Mouse (Mus musculus): ENCODE measurements around the gene Gm6096.

Gm6096 gene

DNA sequence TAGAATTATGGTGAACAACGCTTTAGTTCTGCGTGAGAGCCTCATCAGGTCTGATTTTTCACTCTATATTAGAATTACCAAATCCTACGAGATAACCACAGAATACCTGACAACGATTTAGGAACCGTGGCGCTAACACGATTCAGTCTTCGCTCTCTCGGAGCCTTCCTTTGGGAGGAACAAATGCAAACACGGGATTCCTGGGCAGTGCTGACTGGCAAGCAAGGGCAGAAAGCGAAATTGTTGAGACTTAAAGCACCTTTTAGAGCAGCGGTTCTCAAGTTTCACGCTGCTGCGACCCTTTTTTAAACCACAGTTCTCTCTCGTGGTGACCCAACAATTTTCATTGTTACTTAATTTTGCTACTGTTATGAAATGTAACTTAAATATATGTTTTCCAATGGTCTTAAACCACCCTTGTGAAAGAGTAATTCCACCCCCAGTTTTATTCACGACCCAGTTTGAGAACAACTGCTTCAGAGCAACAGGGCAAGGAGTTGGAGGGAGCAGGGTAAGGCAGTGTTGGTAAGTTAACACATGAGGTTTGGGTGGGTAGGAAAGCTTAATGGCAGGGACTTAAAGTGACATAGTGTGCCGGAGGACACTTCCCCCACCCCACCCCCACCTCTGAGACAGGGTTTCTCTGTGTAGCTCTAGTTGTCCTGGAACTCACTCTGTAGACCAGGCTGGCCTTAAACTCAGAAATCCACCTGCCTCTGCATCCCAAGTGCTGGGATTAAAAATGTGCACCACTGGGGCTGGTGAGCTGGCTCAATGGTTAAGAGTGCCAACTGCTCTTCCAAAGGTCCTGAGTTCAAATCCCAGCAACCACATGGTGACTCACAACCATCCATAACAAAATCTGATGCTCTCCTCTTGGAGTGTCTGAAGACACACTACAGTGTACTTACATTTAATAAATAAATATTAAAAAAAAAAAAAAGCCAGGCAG lies 16.0 kb upstream of the Gm6096 start:
- in situ Hi-C loops (cut with MboI, MseI) = loop anchor here (25.0 kb wide), 2 partner anchors 102 to 677 kb away; partner anchors contain the start of gene Pepd

DNA sequence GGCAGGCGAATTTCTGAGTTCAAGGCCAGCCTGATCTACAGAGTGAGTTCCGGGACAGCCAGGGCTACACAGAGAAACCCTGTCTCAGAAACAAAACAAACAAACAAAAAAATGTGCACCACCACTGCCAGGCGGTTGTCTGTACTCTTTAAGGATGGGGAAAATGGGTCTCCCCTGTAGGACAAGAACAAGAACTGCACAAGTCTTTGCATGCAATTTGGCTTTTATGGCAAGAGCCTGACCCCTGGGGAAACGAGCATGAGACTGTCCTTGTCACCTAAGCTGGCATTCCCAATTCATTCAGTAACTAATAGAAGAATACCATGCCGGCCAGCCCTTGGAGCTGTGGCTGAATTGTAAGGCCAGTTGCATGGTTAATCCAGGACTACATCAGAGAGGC lies 15.2 kb upstream of the Gm6096 start:
- in situ Hi-C loops (cut with MboI, MseI) = loop anchor here (25.0 kb wide), 2 partner anchors 102 to 677 kb away; partner anchors contain the start of gene Pepd

DNA sequence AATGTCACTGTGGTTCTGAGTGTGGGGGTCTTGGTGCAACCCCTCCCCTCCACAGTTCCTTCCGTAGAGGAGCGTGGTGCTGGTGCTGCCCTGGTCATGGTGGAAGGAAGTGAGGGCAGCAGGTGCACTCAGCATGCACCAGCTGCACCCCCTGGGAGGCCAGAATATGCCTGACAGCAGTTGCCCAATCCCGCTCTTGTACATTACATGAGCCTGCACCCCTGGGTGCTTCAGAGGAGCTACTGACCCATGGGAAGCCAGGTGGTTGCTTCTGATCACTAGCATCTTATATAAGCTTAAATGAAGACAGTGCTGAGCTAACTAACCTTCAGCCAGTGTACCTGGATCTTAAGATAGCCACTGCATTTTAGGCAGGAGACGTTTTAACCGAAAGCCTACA lies 12.8 kb upstream of the Gm6096 start:
- in situ Hi-C loops (cut with MboI, MseI) = loop anchor here (25.0 kb wide), 2 partner anchors 99 to 674 kb away; partner anchors contain the start of gene Pepd

DNA sequence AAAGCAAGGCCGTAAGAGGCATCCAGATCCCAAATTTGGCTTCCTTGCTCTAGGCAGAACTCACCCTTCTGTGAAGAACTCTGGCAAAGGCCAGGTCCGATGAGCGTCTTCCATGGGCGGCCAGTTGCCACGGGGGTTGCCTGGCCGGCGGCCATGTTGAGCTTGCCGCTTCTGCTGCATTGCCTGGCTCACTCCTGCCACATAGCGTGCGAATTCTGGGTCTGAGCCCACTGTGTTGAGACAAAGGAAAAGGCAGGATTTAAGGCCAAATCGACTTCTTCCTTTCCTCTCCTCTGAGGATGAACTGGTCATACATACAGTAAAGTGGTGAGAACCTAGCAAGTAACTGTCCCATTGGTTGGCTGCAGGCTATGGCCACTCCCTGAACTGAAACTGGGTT lies 8.7 kb upstream of the Gm6096 start:
- in situ Hi-C loops (cut with MboI, MseI) = loop anchor here (25.0 kb wide), 2 partner anchors 95 to 670 kb away; partner anchors contain the start of gene Pepd

DNA sequence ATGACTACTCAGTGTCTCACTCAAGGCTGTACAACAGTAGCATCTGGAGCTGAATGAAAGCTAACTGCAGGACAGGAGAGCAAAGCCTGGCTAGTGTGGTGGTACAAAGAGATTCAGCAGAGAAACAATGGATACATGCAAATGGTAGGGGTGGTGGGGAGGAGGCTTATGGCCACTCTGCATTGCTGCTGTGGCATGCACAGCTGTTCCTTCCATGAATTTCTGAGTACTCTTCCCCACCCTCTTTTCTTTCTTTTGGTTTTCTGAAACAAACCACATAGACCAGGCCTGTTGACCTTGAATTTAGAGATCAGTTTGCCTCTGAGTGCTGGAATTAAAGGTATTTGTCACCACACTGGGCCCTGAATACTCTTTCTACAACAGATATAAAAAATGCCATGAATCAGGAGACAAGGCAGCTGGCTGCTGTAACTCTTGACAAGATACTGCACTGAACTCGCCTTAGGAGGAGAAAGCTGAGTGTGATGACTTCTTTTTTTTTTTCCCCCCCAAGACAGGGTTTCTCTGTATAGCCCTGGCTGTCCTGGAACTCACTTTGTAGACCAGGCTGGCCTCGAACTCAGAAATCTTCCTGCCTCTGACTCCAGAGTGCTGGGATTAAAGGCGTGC lies 3.9 kb upstream of the Gm6096 start:
- in situ Hi-C loops (cut with MboI, MseI) = loop anchor here (25.0 kb wide), 2 partner anchors 90 to 665 kb away; partner anchors contain the start of gene Pepd

DNA sequence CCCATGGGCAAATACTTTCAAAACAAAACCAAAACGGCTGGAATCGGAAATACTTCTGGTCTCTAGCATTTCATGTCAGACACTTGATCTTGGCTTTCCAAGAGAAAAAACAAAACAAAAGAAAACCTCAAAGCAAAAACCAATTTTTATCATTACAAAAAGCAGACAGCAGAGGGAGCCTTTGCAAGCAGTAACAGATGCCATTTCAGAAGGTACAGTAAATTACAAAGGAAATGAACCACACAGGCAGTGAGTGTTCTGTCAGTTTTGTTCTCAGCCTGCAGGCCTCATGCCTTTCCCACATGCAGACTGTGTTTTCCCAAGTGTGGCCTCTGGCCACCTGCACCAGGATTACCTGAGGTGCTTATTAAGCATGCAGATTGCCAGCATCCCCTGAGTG lies 1.2 kb downstream of the Gm6096 start:
- in situ Hi-C loops (cut with MboI, MseI) = no loop called here

DNA sequence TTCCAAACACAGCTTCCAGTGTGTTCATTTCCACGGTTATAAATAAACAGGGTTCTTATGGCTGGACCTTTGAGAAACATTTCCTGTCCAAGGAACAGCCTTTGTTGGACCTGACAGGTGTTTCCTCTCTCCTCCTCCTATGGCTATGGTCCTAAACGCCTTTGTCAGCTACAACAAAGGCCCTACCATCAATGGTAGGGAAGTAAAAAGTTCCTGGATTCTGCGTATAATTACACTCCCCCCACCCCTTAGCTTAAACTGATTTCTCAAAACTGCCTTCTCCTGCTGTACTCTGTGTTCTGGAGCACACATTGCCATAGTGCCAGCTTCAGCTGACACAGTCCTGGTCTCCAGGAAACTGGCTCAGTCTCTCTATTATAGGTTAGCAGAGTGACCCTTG lies 4.3 kb downstream of the Gm6096 start:
- in situ Hi-C loops (cut with MboI, MseI) = no loop called here

DNA sequence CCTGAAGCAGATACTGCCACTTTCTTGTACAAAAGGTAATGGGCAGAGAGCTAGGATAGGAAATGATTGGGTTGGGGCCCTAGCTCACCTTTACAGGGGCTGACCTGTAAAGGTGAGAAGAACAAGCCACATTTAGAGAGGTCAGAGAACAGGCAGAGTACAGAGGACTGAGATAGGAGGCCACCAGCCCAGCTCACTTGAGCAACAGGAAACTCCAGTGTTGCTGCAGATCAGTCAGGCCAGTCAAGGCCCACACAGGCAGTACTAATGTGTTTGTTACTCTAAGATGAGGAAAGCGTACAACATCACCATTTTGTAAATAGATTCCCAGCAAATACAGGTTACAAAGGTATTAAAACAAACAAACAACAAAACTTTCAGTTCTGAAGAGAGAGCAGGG lies 5.1 kb downstream of the Gm6096 start:
- in situ Hi-C loops (cut with MboI, MseI) = no loop called here

DNA sequence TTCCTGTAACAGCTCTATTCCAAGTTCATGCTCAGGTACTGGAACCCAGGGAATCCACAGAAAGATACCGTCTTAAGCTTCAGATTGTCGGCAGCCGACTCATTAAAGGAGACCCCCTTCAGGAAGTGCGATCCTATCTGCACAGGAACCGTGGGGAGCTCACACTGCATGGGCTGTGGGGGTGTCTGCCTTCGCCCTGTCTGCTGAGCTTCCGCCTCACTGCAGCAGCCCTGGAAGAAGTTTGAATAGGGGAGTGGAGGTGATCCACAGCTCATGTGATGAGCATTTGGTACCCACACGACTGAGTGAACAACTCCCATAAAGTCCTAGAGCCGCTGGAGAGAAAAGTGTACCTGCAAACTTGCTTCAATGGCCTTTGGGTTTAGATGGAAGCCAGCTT lies 6.4 kb downstream of the Gm6096 start:
- in situ Hi-C loops (cut with MboI, MseI) = no loop called here

DNA sequence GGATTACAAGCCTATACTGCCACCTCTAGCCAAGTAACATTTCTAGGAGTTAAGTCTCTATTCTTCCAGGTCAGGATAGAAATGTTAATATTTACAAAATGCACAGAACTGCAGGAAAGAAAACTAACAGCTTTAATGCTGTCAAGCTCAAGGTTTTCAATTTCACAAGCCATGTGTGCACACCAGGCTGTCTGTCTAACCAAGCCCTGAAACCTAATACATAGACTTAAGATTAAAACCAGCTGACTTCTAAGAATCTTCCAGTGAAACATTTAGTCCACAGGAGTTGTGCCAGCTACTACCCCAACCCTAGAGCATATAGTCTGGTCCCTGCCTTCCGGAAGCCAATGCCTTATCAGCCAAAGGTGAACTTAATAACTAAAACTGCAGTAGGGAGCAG lies 7.6 kb downstream of the Gm6096 start:
- in situ Hi-C loops (cut with MboI, MseI) = no loop called here

DNA sequence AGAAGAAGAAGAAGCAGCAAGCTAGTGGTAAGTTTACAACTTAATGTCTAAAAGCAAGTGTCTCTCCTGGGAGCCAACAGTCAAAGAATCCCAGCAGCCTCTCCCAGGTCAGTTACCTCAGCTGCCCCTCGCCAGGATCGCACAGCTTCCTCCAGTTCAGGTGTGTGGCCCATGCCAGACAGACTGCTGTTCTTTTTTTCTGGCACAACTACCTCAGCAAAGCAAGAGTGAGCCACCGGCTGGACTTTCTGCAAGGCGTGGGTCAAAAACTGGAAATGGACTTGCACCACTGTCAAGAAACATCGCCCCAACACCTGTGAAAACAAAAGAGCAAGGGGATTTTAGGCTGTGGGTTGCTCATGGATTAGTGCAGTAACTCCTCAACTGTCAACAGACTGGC lies 12.6 kb downstream of the Gm6096 start:
- in situ Hi-C loops (cut with MboI, MseI) = no loop called here

DNA sequence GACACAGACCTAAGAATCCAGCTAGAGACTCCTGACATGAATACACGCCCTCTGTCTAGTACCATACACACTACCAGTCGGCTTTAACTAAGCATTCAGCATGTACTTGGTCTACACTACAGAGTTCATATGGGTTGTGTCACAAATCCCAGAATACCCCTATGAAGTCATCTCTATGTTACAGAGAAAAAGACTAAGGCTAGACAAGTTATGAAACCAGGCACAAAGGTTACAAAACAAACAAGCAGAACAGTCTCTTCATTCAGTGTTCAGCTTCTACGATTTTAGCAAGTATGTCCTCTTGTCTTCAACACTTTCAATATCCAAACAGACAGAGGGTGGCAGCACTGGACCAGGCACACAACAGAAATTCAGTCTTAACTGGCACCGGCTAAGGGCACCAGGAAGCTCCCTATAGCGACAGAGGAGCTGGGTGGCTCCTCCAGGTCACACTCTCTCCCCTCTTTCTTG lies 15.1 kb downstream of the Gm6096 start:
- in situ Hi-C loops (cut with MboI, MseI) = no loop called here

DNA sequence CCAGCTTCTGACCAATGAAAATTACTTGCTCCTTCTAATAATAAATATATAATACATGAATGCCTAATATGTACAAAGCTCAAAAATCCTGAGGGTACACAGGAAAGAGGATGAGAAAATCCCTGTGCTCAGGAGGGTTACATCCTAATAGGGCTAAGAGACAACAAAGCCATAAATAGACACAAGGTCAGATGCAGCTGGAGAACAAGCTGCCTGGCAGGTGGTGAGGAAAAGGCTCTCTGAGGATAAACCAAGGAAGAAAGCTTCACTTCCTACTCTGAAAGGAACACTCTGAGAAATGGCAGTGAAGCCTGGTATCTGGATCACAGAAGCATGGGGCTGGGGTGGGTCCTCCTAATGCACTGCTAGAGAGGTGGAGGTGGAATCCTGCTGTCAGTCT lies 15.6 kb downstream of the Gm6096 start:
- in situ Hi-C loops (cut with MboI, MseI) = no loop called here

DNA sequence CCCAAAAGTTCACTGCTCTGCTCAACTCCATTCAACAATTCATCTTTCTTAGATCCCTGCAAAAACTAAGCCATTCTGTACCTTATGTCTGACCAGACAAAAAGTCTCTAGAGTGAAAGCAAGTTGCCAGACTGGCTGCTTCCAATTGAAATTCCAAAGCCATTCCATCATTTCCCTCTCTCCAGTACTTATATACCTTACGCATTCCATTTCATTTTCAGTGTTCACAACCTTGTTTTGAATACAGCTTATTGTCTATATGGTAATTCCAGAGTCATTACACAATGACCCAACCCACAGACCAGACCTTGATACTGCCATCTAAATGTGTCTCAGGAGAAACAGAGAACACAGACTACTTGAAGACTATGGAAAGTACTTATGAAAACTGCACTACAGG lies 17.6 kb downstream of the Gm6096 start:
- in situ Hi-C loops (cut with MboI, MseI) = no loop called here

DNA sequence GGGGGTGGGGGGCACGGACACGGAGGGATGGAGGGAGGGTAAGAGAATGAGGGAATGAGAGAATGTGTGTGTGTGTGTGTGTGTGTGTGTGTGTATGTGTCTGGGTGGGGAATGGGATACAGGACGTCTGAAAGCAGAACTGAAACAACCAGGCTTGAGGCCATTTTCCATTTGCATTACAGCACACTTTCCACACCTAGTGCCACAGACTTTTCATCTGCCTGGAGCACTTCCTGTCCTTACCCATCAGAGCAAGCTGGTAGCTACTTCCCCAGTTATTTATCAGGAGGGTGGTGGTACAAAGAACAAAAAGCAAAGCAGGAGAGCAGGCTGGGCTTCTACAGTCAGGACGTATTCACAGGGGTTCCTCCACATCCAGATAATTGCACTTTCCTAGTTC lies 21.6 kb downstream of the Gm6096 start:
- in situ Hi-C loops (cut with MboI, MseI) = no loop called here

DNA sequence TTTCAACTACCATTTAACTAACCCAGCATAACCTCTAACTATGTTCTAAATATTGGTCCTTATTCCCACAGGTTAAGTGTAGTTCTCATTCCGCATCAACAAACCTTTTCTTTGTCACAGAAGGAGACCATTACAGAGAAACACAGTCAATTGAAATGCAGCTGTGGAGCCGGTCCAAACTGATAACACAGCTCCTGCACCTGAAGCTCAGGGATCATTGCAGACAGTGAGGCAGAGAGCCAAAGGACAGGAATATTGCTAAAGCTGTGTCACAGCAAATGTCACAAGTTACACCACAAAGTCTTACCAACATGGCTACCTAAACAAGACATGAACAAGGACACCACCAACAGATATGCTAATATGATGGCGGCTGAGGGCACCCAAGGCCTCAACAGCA lies 25.2 kb downstream of the Gm6096 start:
- in situ Hi-C loops (cut with MboI, MseI) = no loop called here

DNA sequence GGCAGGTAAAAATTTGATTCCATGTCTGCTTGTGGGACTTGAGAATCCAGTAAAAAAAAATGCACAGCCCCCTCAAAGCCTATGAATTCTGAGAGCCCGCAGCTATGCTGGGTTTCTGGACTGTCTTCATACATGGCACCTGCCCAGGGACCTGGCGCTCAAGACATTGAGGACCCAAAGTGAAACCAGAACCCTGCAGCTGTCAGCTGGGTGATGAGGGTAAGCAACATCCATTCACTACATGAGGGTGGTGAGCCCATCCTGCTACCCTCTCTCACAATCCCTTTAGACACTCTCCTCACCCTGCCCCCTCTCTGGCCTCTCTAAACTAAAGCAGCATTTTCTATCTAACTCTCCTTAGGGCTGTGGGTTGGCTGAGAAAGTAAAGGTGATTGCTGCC lies 26.8 kb downstream of the Gm6096 start:
- in situ Hi-C loops (cut with MboI, MseI) = no loop called here

DNA sequence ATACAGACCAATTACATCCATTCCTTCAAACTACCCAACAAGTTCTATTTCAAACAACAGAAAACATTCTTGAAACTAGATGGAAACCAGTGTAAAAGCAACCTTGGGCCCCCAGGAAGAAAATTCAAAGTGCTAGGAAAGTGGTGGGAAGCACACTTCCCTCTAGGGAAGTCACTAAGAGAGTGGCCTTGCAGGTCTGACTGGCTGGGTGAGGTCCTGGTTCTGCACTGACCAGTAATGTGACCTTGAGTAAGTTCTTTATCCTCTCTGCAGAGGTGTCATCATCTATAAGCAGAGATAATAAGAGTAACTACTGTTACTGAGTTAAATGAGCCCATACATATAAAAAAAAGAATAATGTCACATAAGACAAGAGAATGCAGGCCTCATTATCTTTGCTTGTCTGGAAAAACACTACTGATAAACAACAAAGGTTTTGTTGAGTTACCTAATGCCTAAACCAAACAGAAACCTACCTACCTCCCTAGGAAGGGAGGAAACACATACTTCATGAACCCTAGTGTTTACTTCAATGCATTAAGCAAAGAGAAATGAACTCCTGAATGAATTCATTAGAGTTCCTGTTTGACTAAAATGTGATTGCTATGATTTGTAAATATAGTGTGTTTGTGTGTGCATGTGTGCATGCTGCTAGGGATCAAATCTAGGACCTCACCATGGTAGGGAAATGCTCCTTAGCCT lies 39.8 kb downstream of the Gm6096 start:
- in situ Hi-C loops (cut with MboI, MseI) = no loop called here

DNA sequence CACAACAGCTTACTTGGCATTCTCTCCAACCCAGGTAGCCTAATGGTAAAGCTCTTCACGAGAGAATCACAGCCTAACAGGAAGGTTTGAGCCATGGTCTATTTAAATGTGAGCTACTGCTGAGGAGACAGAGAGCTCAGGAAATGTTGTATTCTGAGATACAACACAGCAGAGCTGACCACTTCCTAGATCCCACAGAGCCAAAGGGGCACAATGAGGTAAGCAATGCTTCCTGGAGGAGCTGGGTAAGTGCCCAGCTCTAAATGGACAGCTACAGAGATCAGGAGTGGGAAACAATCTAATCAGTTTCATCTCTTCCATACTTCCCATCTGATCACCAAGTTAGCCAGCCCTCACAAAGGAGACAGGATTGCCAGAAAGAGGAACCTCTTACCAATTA lies 40.4 kb downstream of the Gm6096 start:
- in situ Hi-C loops (cut with MboI, MseI) = no loop called here

DNA sequence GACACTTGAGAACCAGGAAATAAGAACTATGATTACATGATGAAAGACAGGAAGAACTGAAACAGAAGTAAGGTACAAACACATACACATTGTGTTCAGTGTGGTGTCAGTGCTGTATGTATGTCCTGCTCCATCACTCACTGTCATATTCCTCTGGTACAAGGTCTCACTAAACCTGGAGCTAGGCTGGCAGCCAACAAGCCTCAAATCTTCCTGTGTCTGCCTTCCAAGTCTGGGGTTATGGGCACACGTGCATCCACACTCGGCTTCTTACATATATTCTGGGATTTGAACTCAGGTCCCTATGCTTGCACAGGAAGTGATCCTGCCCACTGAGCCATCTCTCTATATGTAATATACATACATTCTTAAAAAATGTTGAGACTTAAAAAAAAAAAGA lies 41.8 kb downstream of the Gm6096 start:
- in situ Hi-C loops (cut with MboI, MseI) = no loop called here

DNA sequence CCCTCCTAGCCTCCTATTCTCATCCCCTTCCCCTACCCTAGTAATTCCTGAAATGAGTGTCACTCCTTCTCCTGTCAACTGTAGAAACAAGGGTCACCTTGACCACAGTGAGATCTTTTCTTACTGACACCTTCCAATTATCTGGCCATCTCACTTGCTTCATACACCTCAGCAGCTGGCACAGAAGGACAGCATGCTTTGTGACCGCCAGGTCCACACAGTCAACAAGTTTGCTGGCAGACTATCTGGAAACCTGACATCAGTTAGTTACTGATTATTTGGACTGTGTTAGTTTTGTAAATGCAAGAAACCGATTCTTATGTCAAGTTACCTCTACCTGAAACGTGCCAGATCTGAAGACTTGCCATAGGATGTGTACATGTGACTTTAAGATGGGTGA lies 45.3 kb downstream of the Gm6096 start:
- in situ Hi-C loops (cut with MboI, MseI) = no loop called here

DNA sequence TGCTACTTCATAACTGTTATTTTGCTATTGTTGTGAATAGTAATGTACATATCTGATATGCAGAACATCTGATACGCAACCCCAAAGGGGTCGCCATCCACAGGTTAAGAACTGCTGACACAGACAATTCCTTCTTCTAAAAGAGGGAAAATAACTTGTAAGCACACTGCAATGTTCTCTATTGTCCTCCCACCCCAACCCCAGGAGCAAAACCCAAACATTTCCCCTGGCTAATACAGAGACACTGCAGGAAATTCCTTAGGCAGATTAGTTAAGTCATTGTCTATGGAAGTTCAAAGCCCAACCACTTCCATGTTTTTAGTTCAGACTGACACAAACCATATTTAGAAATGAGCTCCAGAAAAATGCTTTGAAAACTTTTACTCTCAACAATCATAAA lies 48.0 kb downstream of the Gm6096 start:
- in situ Hi-C loops (cut with MboI, MseI) = no loop called here
